Mouse (Mus musculus) lung, postnatal 14 days (tissue): Measurements from ENCODE around the gene Mthfd1.
A peak's percentile ranks its signal among the peaks of the same experiment; 100 is the strongest.
"Not testable (repeated sequence)": the region's sequence is repeated elsewhere in the genome, so short reads cannot be mapped to it uniquely, and the experiment has no call there.

Experiments used
- DNase-seq: peaks from one replicate; pipeline ENCODE4 v3.0.0; 2021

Mthfd1 gene

GRCm38 (mm10) chr12:76254725-76255498 lies at the start of gene Mthfd1:
Gene Mthfd1, plus strand, starts transcription at chr12:76255298.
- peak; percentile 90 for DNase-seq

- DNase-seq, result no peak
These were observed 45.6 kb upstream of the Mthfd1 start for GRCm38 (mm10) chr12:76209429-76209974.

GRCm38 (mm10) chr12:76215121-76215520 lies 40.0 kb upstream of the Mthfd1 start:
- no peak for DNase-seq

GRCm38 (mm10) chr12:76216716-76217115 lies 38.4 kb upstream of the Mthfd1 start:
- DNase-seq, result no peak

- DNase-seq, result not testable (repeated sequence)
These were observed 33.0 kb upstream of the Mthfd1 start for GRCm38 (mm10) chr12:76222104-76222503.

GRCm38 (mm10) chr12:76230644-76231043 lies 24.5 kb upstream of the Mthfd1 start:
- no peak for DNase-seq

- DNase-seq, result no peak
These were observed 19.8 kb upstream of the Mthfd1 start for GRCm38 (mm10) chr12:76235253-76235652.

GRCm38 (mm10) chr12:76239145-76239838 lies 15.8 kb upstream of the Mthfd1 start:
- no peak for DNase-seq

GRCm38 (mm10) chr12:76239839-76240571 lies 15.1 kb upstream of the Mthfd1 start:
- DNase-seq, result no peak

- no peak for DNase-seq
These were observed 14.4 kb upstream of the Mthfd1 start for GRCm38 (mm10) chr12:76240670-76241069.

GRCm38 (mm10) chr12:76241084-76241483 lies 14.0 kb upstream of the Mthfd1 start:
- no peak for DNase-seq

- no peak for DNase-seq
These were observed 13.3 kb upstream of the Mthfd1 start for GRCm38 (mm10) chr12:76241833-76242232.

- no peak for DNase-seq
These were observed 10.1 kb upstream of the Mthfd1 start for GRCm38 (mm10) chr12:76244981-76245380.

GRCm38 (mm10) chr12:76246646-76247045 lies 8.5 kb upstream of the Mthfd1 start, which contains the start of gene Tex21:
Gene Tex21, minus strand, starts transcription at chr12:76246746.
- no peak for DNase-seq

- DNase-seq, result no peak
These were observed 2.0 kb upstream of the Mthfd1 start for GRCm38 (mm10) chr12:76253090-76253489.

- no peak for DNase-seq
These were observed 1.5 kb upstream of the Mthfd1 start for GRCm38 (mm10) chr12:76253591-76253990.

GRCm38 (mm10) chr12:76253991-76254390 lies 1.1 kb upstream of the Mthfd1 start:
- no peak for DNase-seq

- no peak for DNase-seq
These were observed 389 bp downstream of the Mthfd1 start for GRCm38 (mm10) chr12:76255499-76255875.

GRCm38 (mm10) chr12:76256114-76256843 lies 1.2 kb downstream of the Mthfd1 start:
- peak; percentile 26 for DNase-seq

GRCm38 (mm10) chr12:76260673-76261072 lies 5.6 kb downstream of the Mthfd1 start:
- DNase-seq, result no peak

GRCm38 (mm10) chr12:76261556-76261955 lies 6.5 kb downstream of the Mthfd1 start:
- DNase-seq, result no peak

- DNase-seq, result no peak
These were observed 7.8 kb downstream of the Mthfd1 start for GRCm38 (mm10) chr12:76262918-76263317.

GRCm38 (mm10) chr12:76263876-76264275 lies 8.8 kb downstream of the Mthfd1 start:
- no peak for DNase-seq
